Mouse (Mus musculus): ENCODE results near the gene Olfr1121.
"Not testable (repeated sequence)": the region's sequence is repeated elsewhere in the genome, so short reads cannot be mapped to it uniquely, and the experiment has no call there.

Olfr1121 gene

GRCm38 (mm10) chr2:87369595-87369994, at the start of gene Olfr1121:
Olfr1121 (plus strand) TSS chr2:87369895.
- no peak for DNase-seq (ENCODE audit: inconsistent ontology term)

- no peak for DNase-seq (ENCODE audit: inconsistent ontology term)
These were observed 15.2 kb upstream of the Olfr1121 start, which contains the start of gene Olfr1120 for GRCm38 (mm10) chr2:87354515-87354914. Olfr1120 (plus strand) TSS chr2:87354815.

GRCm38 (mm10) chr2:87360121-87360520, 9.6 kb upstream of the Olfr1121 start:
- DNase-seq (ENCODE audit: inconsistent ontology term), result not testable (repeated sequence)

DNA sequence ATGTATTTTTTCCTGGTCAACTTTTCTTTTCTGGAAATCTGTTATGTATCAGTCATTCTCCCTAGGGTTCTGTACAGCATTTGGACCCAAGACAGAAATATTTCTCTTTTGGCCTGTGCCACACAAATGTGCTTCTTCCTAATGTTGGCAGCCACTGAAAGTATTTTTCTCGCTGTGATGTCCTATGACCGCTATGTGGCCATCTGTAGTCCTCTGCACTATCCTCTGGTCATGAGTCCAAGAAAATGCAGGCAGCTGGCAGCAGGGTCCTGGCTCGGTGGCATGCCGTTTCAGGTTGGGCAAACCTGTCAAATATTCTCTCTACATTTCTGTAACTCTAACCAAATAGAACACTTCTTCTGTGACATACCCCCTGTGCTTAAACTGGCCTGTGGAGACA, 2.0 kb downstream of the Olfr1121 start:
- no peak for DNase-seq (ENCODE audit: inconsistent ontology term)

DNA sequence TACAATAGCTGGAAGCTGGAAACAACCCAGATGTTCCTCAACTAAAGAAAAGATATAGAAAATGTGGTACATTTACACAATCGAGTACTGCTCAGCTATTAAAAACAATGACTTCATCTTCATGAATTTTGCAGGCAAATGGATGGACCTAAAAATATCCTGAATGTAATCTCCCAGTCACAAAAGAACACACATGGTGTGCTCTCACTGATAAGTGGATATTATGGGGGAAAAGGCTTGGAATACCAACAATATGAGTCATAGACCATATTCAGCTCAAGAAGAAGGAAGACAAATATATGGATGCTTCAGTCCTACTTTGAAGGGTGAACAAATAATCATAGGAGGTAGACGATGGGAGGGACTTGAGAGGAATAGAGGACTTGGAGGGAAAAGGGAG, 14.2 kb downstream of the Olfr1121 start:
- no peak for DNase-seq (ENCODE audit: inconsistent ontology term)

- DNase-seq (ENCODE audit: inconsistent ontology term), result no peak
These were observed 15.9 kb downstream of the Olfr1121 start, which contains the start of gene Olfr1122 for GRCm38 (mm10) chr2:87385549-87385948. Olfr1122 (plus strand) TSS chr2:87385849.

GRCm38 (mm10) chr2:87393605-87394004, 23.9 kb downstream of the Olfr1121 start:
- DNase-seq (ENCODE audit: inconsistent ontology term), result not testable (repeated sequence)

GRCm38 (mm10) chr2:87394686-87395085, 25.0 kb downstream of the Olfr1121 start:
- DNase-seq (ENCODE audit: inconsistent ontology term), result not testable (repeated sequence)

DNA sequence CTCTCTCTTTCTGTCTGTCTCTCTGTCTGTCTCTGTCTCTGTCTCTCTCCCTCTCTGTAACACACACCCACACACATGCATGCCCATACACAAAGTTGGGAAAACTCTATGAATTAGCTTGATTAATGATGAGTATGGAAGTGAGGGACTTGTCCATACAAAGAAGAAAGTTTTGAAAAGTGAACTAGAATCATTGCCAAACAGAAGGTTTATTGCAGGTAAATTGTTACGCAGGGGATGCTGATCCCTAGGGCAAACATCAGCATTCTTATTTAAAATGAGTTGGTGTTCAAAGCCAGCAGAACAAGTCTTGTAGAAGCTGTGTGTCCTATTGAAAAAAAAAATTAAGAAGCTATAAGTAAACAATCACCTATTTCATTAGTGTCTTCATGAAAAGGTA, 46.6 kb downstream of the Olfr1121 start, which contains the start of gene Olfr1123:
Olfr1123 (plus strand) TSS at position 301 of the 400 bp plus-strand sequence.
- no peak for DNase-seq (ENCODE audit: inconsistent ontology term)
